Mouse (Mus musculus) heart, postnatal 0 days (tissue): ENCODE results near the gene Ankar. TPM values are rescaled to one million over a fixed set of nuclear protein-coding genes. Genes with fewer than 3 reads are reported as not detected.

ENCODE experiments used
- ATAC-seq: fragments of 200-750 bp; cut with Nextera tagmentation; 2 replicates; pipeline ENCODE4 v1.8.0; 2017; ENCODE audit warnings: low read depth, moderate number of reproducible peaks, moderate library complexity; ENCODE audit not compliant: insufficient read depth
- DNase-seq: peaks from one replicate; pipeline ENCODE4 v3.0.0-alpha.2; 2016; ENCODE audit warnings: low spot score
- H3K27ac ChIP-seq: fragments of 300-500 bp; sonication (generic); 2 replicates; pipeline ENCODE4 v1.5.1; 2014; ENCODE audit warnings: low read depth, mild to moderate bottlenecking
- H3K27me3 ChIP-seq: fragments of 300-500 bp; sonication (generic); 2 replicates; pipeline ENCODE4 v1.6.1; 2014; ENCODE audit warnings: low read length, mixed read lengths; ENCODE audit not compliant: control insufficient read depth, insufficient read depth
- H3K36me3 ChIP-seq: fragments of 300-500 bp; sonication (generic); replicated peaks from 2 replicates; pipeline ENCODE4 v1.6.1; 2014; ENCODE audit warnings: low read length, mixed read lengths; ENCODE audit not compliant: control insufficient read depth, insufficient read depth
- H3K4me1 ChIP-seq: fragments of 300-500 bp; sonication (generic); 2 replicates; pipeline ENCODE4 v1.6.1; 2014; ENCODE audit warnings: antibody characterized with exemption; ENCODE audit not compliant: control insufficient read depth, insufficient read depth
- H3K4me2 ChIP-seq: fragments of 300-500 bp; sonication (generic); 2 replicates; pipeline ENCODE4 v1.6.1; 2014; ENCODE audit warnings: low read depth, mild to moderate bottlenecking, low read length, moderate library complexity
- H3K4me3 ChIP-seq: fragments of 300-500 bp; sonication (generic); 2 replicates; pipeline ENCODE4 v1.5.1; 2014; ENCODE audit warnings: low read depth, low read length
- H3K9ac ChIP-seq: fragments of 300-500 bp; sonication (generic); replicated peaks from 2 replicates; pipeline ENCODE4 v1.6.1; 2014; ENCODE audit warnings: low read depth, low read length, mixed read lengths
- H3K9me3 ChIP-seq: fragments of 300-500 bp; sonication (generic); replicated peaks from 2 replicates; pipeline ENCODE4 v1.6.1; 2016; ENCODE audit warnings: low read length; ENCODE audit not compliant: control insufficient read depth
- CTCF ChIP-seq: IDR thresholded peaks from 2 replicates; pipeline ENCODE4 v1.5.1; 2016; ENCODE audit warnings: antibody characterized with exemption, control low read depth, low read depth
- EP300 ChIP-seq: IDR thresholded peaks from 2 replicates; pipeline ENCODE4 v1.6.1; 2016; ENCODE audit warnings: antibody characterized with exemption, low read depth
- WGBS: fragments of 180-500 bp; shearing (Covaris S2); extraction: QIAGEN DNeasy Blood & Tissue Kit; methylation state at CpG from one replicate; pipeline ENCODE4 v1.1.7; 2014; 5-methylcytosine and 5-hydroxymethylcytosine counted together
- polyA plus RNA-seq: library from polyadenylated mRNA; unstranded; fragments of >200 nt; fragmentation: Nextera tagmentation; extraction: Ambion mirVana; gene quantifications from 2 replicates; pipeline ENCODE4 v1.2.1, GENCODE M21; 2015
- total RNA-seq: library from RNA; depleted of rRNA; stranded (reverse); fragments of >200 nt; gene quantifications from 2 replicates; pipeline ENCODE4 v1.2.3, GENCODE M21; 2014; ENCODE audit warnings: low replicate concordance; rRNA removed

Ankar gene
- total and polyA plus RNA-seq, 2 experiments from 2014 or later = not detected

DNA sequence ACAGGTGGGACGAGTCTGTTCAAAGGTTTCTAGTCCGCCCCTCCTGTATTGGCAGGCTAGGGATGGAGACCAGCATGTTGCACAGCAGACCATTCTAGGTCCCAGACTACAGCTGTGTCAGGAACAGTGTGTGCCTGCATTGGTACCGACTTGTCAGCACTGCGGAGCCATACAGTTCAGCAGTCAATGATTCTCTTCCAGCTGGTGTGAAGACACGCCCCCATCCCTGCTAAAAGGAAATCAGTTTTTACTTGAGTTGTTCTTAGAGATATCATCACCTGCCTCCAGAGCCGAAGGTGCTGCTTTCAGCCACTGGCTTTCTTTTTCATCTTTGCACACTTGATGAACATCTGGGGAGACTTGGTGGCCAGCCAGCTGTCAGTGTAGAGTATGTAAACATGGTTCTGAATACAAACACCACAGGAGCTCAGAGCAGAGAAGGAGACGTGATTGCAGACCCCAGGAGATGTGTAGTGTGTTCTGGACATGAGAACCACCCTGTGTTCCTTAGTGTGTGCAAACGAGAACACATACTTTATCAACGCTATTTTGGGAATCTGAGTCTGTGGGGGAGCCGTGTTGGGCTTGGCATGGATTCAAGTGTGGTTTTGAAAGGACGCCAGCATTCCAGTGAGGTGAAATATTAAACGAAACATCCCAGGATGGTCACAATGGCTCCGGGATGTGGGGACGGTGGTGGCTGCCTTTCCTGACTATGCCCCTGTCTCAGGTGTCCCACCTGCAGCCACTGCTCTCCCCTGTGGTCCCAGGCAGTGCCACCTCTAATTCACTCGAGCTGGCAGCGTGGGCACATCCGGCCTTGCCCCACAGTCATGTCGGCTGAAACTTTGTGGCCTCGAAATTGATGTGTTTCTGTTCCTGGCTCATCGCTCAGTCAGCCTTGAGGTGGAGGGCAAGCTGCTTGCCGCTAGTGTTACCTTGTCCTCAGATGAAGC lies 101.0 kb downstream of the Ankar start:
- no peak for TF ChIP-seq CTCF
- TF ChIP-seq EP300 = peak; percentile 85; the same call in 1 of the 2 replicates
- no peaks in the 10 kb centered on the region for H3K27me3 ChIP-seq
- no peaks in the 10 kb centered on the region for H3K9me3 ChIP-seq
- no peak overlapping the region for H3K4me3 ChIP-seq
- H3K9ac ChIP-seq = no peak overlapping the region
- WGBS = 28% methylated on average over 21 of the region's 21 CpGs
- H3K4me1 ChIP-seq = peaks cover 35% of the 10 kb centered on the region
- peaks cover 48% of the 10 kb centered on the region for H3K36me3 ChIP-seq
- DNase-seq (peak; percentile 72), ATAC-seq (peak; percentile 83)
- H3K4me2 ChIP-seq = no peak overlapping the region
- peak overlapping the region; percentile 94 for H3K27ac ChIP-seq

DNA sequence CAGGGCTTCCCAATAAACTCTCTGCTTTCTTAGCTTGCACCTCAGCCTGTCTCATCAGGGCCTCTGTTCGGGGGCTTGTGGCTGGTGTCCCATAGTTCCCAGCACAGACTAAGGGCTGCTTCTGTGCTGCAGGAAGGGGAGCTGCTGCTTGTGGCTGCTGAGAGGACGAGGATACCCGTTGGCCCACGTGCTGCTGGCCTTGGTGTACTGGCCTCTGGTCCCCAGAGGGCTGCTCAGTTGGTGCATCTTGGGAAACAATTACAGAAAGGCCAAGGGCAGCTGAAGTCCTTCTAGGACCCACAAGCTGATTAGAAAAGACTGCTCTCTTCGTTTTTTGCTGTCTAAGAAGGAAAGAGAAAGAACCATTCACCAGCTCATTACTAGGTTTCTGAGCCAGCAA lies 104.1 kb downstream of the Ankar start:
- Histone ChIP-seq H3K36me3 (peaks cover 47% of the 10 kb centered on the region), H3K9me3 (no peaks in the 10 kb centered on the region)
- WGBS = 70% methylated on average over 5 of the region's 5 CpGs

DNA sequence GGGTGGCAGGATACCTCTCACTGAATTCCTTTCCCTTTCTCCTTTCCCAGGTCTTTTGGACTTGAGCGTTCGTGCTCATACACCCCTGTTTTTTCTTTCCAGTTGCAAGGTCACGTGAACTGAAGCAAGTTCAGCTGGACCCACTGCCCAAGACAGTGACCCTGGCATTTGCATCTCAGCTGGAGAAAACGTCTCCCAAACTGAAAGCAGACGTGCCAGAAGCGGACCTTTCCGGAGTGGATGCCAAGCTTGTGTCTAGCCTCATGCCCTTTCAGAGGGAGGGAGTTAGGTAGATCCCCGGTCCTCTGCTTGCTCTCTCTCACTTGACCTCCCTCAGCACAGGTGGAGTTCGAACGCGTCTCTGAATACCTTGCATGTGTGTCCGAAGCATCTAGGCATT lies 104.7 kb downstream of the Ankar start:
- ATAC-seq (no peak), DNase-seq (no peak)
- Histone ChIP-seq H3K4me3 (no peak overlapping the region), H3K36me3 (peaks cover 47% of the 10 kb centered on the region), H3K9ac (no peak overlapping the region), H3K27ac (no peak overlapping the region), H3K4me1 (peaks cover 38% of the 10 kb centered on the region), H3K27me3 (no peaks in the 10 kb centered on the region), H3K4me2 (no peak overlapping the region), H3K9me3 (no peaks in the 10 kb centered on the region)
- WGBS = 95% methylated on average over 12 of the region's 12 CpGs
- no peak for TF ChIP-seq CTCF
- no peak for TF ChIP-seq EP300

More for the DNA sequence above, 104.1 kb downstream of the Ankar start:
- ATAC-seq (no peak), DNase-seq (no peak)
- TF ChIP-seq CTCF = no peak
- TF ChIP-seq EP300 = no peak
- H3K4me1 ChIP-seq = peaks cover 43% of the 10 kb centered on the region
- no peak overlapping the region for H3K4me2 ChIP-seq
- H3K4me3 ChIP-seq = no peak overlapping the region
- no peaks in the 10 kb centered on the region for H3K27me3 ChIP-seq
- H3K27ac ChIP-seq = no peak overlapping the region
- H3K9ac ChIP-seq = no peak overlapping the region

GRCm38 (mm10) chr1:72593340-72593951 lies 106.9 kb downstream of the Ankar start:
- H3K36me3 ChIP-seq = peaks cover 50% of the 10 kb centered on the region
- 29% methylated on average over 20 of the region's 20 CpGs for WGBS

More at GRCm38 (mm10) chr1:72593340-72593951, 106.9 kb downstream of the Ankar start:
- TF ChIP-seq CTCF = no peak
- TF ChIP-seq EP300 = peak; percentile 68; the same call in 1 of the 2 replicates
- Histone ChIP-seq H3K9ac (no peak overlapping the region; the same call in 1 of the 2 replicates), H3K27ac (peak overlapping the region; percentile 87), H3K9me3 (no peaks in the 10 kb centered on the region), H3K4me3 (no peak overlapping the region), H3K27me3 (no peaks in the 10 kb centered on the region), H3K4me2 (no peak overlapping the region), H3K4me1 (peaks cover 18% of the 10 kb centered on the region; the same call in 1 of the 2 replicates)
- ATAC-seq = peak; percentile 80
- peak; percentile 67 for DNase-seq

Other genes with a start within 250 kb of the Ankar start
- gene March4, start 163.6 kb downstream of the Ankar start, total RNA-seq = not detected in 2 replicates
- 0.03 TPM in 1 of 2 replicates, not detected in the other for gene March4, start 163.6 kb downstream of the Ankar start, polyA plus RNA-seq
- 31.9 and 36.7 TPM in 2 replicates for gene Smarcal1, start 117.3 kb downstream of the Ankar start, total RNA-seq
- 9.8 and 11.0 TPM in 2 replicates for gene Smarcal1, start 117.3 kb downstream of the Ankar start, polyA plus RNA-seq
- gene Rpl37a, start 10.7 kb upstream of the Ankar start, total RNA-seq = 412 and 421 TPM in 2 replicates
- gene Rpl37a, start 10.7 kb upstream of the Ankar start, polyA plus RNA-seq = 1,097 and 1,169 TPM in 2 replicates
- gene Igfbp2, start 123.9 kb upstream of the Ankar start, total RNA-seq = 24.1 and 140 TPM in 2 replicates
- 10.2 and 12.7 TPM in 2 replicates for gene Igfbp2, start 123.9 kb upstream of the Ankar start, polyA plus RNA-seq
- gene Igfbp5, start 174.3 kb upstream of the Ankar start, total RNA-seq = 147 and 170 TPM in 2 replicates
- gene Igfbp5, start 174.3 kb upstream of the Ankar start, polyA plus RNA-seq = 50.8 and 55.4 TPM in 2 replicates